Mouse (Mus musculus): ENCODE measurements around the gene Gadd45g. TPM values are rescaled to one million over a fixed set of nuclear protein-coding genes. Genes with fewer than 3 reads are reported as not detected.
A peak's percentile ranks its signal among the peaks of the same experiment; 100 is the strongest.

The Gadd45g gene
- polyA plus RNA-seq, 1 experiment = 668 TPM

DNA sequence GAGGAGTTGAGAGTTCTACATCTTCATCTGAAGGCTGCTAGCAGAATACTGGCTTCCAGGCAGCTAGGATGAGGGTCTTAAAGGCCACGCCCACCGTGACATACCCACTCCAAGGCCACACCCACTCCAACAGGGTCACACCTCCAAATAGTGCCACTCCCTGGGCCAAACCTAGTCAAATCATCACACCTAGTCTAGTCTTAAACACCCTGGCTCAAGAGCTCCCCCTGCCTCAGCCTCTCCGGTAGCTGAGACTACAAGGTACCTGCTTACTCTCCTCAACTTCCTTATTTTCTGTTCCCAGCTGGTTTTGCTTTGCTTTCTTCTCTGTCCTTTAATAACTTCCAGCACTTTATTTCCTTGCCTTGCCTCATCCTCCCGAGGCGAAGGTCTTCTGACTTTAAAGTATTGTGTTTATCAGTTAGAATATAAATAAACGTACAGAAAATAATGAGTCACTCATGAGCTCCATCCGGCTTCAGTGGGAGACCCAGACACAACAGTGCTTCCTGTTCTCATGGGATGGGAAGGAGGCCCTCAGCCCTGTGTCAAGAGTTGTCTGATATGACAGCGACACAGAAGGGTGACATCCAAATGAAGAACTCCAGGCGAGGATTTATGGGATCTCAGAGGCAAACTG lies 30.5 kb upstream of the Gadd45g start:
- Histone ChIP-seq H3K27me3 (replicated peaks) (no peaks in the 10 kb centered on the region), H3K9me3 (peaks cover 3% of the 10 kb centered on the region), H3K4me3 (replicated peaks) (peak overlapping the region; percentile 74), H3K36me3 (replicated peaks; ENCODE audit: low read length) (no peaks in the 10 kb centered on the region), H3K4me1 (peaks cover 88% of the 10 kb centered on the region)
- no peak for TF ChIP-seq FLI1 (IDR thresholded peaks at IDR 0.05; ENCODE audit: low read length)

DNA sequence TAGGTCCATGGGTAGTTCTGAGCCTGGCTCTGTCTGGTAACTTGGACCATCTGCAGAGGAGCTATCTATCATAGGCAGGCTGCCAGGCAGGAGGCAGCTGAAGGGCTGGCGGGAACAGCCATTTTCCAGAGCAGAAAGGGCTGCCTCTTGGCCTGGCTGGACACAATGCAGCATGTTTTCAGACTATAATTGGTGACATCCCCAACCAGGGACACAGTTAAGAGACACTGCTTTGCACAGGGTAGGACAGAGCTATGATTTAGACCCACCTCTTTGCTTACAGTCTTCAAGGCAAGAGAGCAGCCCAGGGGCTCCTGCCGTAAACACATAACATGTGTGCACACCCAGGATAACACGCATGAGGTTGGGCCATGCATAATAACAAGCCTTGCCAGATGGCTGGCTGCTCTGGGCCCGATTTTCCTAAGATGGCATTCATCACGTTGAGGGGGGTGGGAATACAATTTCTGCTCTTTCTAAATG lies 29.9 kb upstream of the Gadd45g start:
- peak overlapping the region; percentile 2 for H3K4me3 ChIP-seq (replicated peaks)
- H3K27me3 ChIP-seq (replicated peaks) = no peaks in the 10 kb centered on the region
- peaks cover 83% of the 10 kb centered on the region for H3K4me1 ChIP-seq
- H3K9me3 ChIP-seq = peaks cover 3% of the 10 kb centered on the region
- no peak for TF ChIP-seq FLI1 (IDR thresholded peaks at IDR 0.05; ENCODE audit: low read length)
- TF ChIP-seq GATA1 (IDR thresholded peaks at IDR 0.05; ENCODE audit: borderline replicate concordance, low read length) = no peak
- H3K36me3 ChIP-seq (replicated peaks; ENCODE audit: low read length) = no peaks in the 10 kb centered on the region

DNA sequence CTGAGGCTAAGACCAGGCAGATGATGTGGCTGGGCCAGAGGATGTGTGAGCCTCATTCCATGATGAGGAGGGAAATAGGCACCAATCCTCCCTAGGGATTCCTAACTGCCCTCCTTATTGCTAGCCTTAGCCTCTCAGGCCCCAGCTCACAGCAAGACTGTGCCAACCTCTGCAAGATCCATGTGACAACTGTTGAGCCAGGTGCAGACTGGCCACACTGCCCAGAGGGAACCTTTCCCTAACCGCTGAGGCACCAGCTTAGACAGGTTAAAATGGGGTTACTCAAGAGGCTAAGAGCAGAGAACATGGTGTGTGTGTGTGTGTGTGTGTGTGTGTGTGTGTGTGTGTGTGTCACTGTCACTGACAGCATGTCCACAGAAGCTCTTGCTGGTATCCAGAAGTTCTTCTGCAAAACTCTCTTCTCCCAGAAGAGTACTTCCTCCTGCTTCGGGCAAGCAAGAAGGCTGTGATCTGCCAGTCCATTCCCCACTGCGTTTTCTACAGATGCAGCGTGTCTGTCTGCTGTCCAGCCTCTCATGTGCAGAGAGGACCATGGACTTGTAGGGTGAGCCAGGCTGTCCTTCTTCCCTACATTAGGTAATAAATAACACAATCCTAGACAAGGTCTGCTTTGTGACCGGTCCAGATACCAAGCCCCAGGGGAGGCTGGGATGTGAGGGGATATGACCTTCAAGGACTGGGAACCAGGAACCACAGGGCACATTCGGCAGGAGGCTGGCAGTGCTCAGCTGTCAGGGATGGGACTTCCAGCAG lies 28.1 kb upstream of the Gadd45g start:
- H3K27me3 ChIP-seq (replicated peaks) = no peaks in the 10 kb centered on the region
- H3K4me1 ChIP-seq = peaks cover 71% of the 10 kb centered on the region
- no peaks in the 10 kb centered on the region for H3K36me3 ChIP-seq (replicated peaks; ENCODE audit: low read length)
- no peak overlapping the region for H3K4me3 ChIP-seq (replicated peaks)
- TF ChIP-seq GATA1 (IDR thresholded peaks at IDR 0.05; ENCODE audit: borderline replicate concordance, low read length) = no peak
- no peak for TF ChIP-seq FLI1 (IDR thresholded peaks at IDR 0.05; ENCODE audit: low read length)
- H3K9me3 ChIP-seq = peaks cover 3% of the 10 kb centered on the region

DNA sequence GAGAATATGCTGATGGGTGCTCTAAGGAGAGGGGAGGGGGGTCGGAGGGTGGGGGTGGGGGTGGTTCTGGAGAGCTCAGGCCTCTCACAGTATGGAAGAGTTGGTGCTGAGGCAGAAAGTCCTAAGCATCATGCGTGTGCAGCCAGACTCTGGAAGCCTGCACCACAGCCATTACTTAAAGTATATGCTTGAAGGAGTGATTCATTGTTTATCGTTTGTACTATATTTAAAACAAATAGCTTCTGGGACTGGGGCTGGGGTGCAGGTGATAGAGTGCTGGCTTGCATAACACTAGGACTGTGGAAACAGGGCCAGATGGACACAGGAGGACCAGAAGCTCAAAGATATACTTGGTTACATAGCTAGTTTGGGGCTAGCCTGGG lies 27.5 kb upstream of the Gadd45g start:
- Histone ChIP-seq H3K27me3 (replicated peaks) (no peaks in the 10 kb centered on the region), H3K4me3 (replicated peaks) (no peak overlapping the region), H3K36me3 (replicated peaks; ENCODE audit: low read length) (no peaks in the 10 kb centered on the region), H3K9me3 (peaks cover 3% of the 10 kb centered on the region), H3K4me1 (peaks cover 71% of the 10 kb centered on the region)
- no peak for TF ChIP-seq GATA1 (IDR thresholded peaks at IDR 0.05; ENCODE audit: borderline replicate concordance, low read length)
- TF ChIP-seq FLI1 (IDR thresholded peaks at IDR 0.05; ENCODE audit: low read length) = no peak

DNA sequence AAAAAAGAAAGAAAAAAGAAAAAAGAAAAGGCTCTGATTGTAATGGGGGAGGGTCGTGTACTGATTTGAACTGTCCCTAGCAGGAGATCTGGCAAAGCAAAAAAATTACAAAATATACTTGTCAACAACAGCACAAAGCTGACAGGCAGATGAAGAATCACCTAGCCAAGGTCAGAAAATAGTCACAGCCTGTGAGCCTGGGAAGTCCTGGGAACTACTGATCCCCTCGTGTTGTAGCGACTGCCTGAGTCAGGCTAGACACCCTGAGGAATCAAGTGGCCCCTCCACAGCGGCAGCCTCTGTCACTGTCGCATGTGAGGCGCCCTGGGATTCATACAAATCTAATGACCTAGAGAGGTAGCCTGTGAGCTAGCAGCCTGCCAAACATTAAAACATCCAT lies 27.1 kb upstream of the Gadd45g start:
- TF ChIP-seq FLI1 (IDR thresholded peaks at IDR 0.05; ENCODE audit: low read length) = no peak
- no peak for TF ChIP-seq GATA1 (IDR thresholded peaks at IDR 0.05; ENCODE audit: borderline replicate concordance, low read length)
- H3K4me1 ChIP-seq = peaks cover 70% of the 10 kb centered on the region
- H3K9me3 ChIP-seq = peaks cover 3% of the 10 kb centered on the region

DNA sequence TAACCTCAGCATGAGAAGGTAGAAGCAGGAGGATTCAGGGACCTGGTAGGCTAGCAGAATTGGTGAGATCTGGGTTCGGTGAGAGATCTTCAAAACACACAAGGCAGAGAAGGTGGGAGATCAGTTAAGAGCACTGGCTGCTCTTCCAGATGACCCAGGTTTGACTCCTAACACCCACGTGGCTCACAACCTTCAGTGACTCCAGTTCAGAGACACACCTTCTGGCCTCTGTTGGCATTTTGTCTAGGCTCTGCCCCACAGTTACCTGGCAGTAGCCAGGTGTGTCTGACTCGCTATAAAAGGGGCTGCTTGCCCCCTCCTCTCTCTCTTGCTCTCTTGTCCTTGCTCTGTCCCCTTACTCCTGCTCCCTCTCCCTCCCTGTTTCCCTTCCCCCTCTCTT lies 24.5 kb upstream of the Gadd45g start:
- Histone ChIP-seq H3K27me3 (replicated peaks) (no peaks in the 10 kb centered on the region), H3K4me1 (peaks cover 52% of the 10 kb centered on the region), H3K4me3 (replicated peaks) (no peak overlapping the region), H3K9me3 (peaks cover 3% of the 10 kb centered on the region), H3K36me3 (replicated peaks; ENCODE audit: low read length) (no peaks in the 10 kb centered on the region)
- TF ChIP-seq GATA1 (IDR thresholded peaks at IDR 0.05; ENCODE audit: borderline replicate concordance, low read length) (no peak), FLI1 (IDR thresholded peaks at IDR 0.05; ENCODE audit: low read length) (no peak)

More for the DNA sequence above, 27.1 kb upstream of the Gadd45g start:
- Histone ChIP-seq H3K36me3 (replicated peaks; ENCODE audit: low read length) (no peaks in the 10 kb centered on the region), H3K4me3 (replicated peaks) (no peak overlapping the region), H3K27me3 (replicated peaks) (no peaks in the 10 kb centered on the region)

DNA sequence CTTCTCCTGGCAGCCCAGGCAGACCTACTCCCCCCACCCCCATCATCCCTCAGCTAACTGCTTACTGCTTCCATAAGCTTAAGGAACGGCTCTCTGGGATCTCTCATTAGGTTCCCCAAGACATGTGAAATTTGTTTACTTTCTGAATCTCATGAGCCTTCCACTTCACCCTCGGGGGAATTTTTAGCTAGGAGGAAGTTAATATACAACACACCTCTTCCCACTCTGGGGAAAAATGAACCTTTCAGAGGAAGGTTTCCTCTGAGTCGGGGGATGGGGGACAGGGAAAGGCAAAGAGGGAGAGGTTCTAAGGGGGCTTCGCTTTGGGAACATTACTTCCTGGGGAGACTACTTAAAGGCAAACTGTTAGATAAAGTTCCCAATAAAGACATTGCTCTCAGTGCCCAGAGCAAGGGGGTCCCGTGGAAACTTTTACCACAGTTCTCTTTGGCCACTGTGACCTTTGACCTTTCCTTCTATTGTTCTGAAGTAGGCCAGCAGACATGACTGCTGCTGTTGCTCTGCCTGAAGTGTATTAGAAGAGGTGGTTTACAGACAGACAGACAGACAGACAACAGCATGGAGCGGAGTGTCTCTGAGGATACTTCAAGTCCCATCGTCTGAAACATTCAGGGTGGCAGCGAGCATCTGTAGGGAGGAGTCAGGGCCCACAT lies 22.5 kb upstream of the Gadd45g start:
- no peak overlapping the region for H3K4me3 ChIP-seq (replicated peaks)
- H3K9me3 ChIP-seq = peaks cover 3% of the 10 kb centered on the region
- TF ChIP-seq FLI1 (IDR thresholded peaks at IDR 0.05; ENCODE audit: low read length) (no peak), GATA1 (IDR thresholded peaks at IDR 0.05; ENCODE audit: borderline replicate concordance, low read length) (no peak)
- H3K4me1 ChIP-seq = peaks cover 37% of the 10 kb centered on the region
- no peaks in the 10 kb centered on the region for H3K27me3 ChIP-seq (replicated peaks)
- H3K36me3 ChIP-seq (replicated peaks; ENCODE audit: low read length) = peaks cover 4% of the 10 kb centered on the region

DNA sequence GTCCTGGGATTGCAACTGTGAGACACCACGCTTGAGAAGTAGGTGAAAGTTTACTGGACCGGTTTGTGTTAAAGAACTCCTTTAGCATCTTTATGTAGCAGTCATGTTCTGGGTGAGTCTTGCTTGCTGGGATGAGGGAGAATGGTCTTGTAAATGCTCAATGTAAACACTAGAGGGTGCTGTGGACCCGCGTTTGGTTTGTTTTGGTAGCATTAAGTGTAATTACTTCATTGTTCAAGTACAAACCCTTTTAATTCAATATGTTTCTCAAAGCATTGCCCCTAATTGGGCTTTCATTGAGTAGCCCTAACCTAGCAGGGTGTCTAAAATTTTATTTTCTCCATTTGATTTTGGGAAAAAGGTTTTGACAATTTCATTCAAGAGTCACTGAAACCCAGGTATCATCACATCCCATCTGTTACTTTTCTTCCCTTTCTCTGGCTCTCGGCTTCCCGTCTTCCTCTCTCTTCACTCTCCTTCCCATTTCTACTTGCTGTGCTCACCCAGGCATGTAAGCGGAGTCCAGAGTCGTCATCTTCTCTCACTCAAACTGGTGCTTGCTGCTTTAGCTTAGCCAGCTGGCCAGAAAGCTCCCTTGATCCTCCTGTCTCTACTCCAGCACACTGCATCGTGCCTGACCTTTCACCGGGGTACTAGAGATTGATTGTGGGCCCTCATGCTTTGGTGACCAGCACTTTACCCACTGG lies 15.6 kb upstream of the Gadd45g start:
- peaks cover 4% of the 10 kb centered on the region for H3K36me3 ChIP-seq (replicated peaks; ENCODE audit: low read length)
- peaks cover 64% of the 10 kb centered on the region for H3K4me1 ChIP-seq
- TF ChIP-seq FLI1 (IDR thresholded peaks at IDR 0.05; ENCODE audit: low read length) (no peak), GATA1 (IDR thresholded peaks at IDR 0.05; ENCODE audit: borderline replicate concordance, low read length) (no peak)
- no peak overlapping the region for H3K4me3 ChIP-seq (replicated peaks)
- no peaks in the 10 kb centered on the region for H3K27me3 ChIP-seq (replicated peaks)
- H3K9me3 ChIP-seq = no peaks in the 10 kb centered on the region

DNA sequence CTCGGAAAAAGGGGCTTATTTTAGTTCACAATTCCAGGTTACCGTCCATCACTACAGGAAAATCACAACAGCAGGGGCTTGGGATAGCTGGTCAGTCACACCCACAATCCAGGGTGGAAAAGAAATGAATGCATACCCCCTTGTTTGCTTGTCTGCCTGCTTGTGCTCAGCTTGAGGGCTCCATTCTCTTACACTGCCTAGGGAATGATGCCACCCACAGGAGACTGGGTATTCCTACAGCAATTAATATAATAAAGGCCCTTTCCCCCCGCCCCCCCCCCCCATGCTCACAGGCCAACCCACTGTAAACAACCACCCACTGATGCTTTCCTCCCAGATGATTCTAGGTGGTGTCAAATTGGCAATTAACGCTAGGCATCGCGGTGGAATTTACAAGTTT lies 14.0 kb upstream of the Gadd45g start:
- Histone ChIP-seq H3K36me3 (replicated peaks; ENCODE audit: low read length) (peaks cover 3% of the 10 kb centered on the region), H3K27me3 (replicated peaks) (no peaks in the 10 kb centered on the region), H3K4me3 (replicated peaks) (no peak overlapping the region), H3K4me1 (peaks cover 79% of the 10 kb centered on the region), H3K9me3 (no peaks in the 10 kb centered on the region)
- TF ChIP-seq FLI1 (IDR thresholded peaks at IDR 0.05; ENCODE audit: low read length) (no peak), GATA1 (IDR thresholded peaks at IDR 0.05; ENCODE audit: borderline replicate concordance, low read length) (no peak)
